Mouse (Mus musculus): ENCODE measurements at regions not wholly inside any gene's neighbourhood (a gene's known extent, or its start where the extent isn't known, plus 50 kb on each side); places are given as distances from the start of the nearest gene placed in this dataset.

GRCm38 (mm10) chr6:81733527-81733926 lies 189.9 kb upstream of the Gcfc2 start:
- no peak for DNase-seq (ENCODE audit: low spot score)

DNA sequence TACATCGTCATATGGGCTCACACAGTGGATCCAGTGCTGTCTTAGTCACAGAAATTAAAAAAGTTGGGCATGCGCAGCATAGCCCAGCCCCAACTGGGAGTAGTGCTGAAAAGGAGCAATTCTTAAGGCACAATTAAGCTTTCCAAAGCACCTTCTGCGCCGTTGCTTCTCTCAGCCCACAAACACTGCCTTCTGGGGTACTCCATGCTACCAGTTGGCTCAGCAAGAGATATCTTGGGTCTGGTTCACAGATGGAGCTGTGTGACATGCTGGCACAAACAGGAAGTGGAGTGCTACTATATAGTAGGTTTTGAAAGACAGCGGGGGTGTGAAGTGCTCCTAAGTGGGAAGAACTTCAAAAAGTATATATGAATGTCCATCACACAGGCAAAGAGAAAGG lies 185.0 kb upstream of the Gcfc2 start:
- no peak for DNase-seq (ENCODE audit: low spot score)

GRCm38 (mm10) chr6:81749681-81750080 lies 173.8 kb upstream of the Gcfc2 start:
- DNase-seq (ENCODE audit: low spot score) = no peak

DNA sequence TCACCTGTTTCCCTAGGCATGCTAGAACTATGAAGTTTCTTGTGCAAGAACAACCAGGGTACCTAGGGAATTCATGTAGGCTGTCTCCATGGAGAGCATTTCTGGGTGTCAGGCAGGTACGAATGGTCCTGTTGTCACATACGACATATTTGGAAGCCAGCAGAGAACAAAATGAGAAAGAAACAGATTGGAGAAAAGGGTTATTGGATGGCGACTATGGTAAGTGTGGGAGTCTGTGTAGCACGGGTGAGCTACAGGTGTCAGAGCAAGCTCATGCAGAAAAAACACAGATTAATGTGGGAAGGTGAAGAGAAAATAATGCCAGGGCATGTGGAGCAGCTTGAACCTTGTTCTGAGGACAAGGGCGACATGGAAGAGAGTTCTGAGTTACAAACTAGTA lies 171.8 kb upstream of the Gcfc2 start:
- DNase-seq (ENCODE audit: low spot score) = no peak

DNA sequence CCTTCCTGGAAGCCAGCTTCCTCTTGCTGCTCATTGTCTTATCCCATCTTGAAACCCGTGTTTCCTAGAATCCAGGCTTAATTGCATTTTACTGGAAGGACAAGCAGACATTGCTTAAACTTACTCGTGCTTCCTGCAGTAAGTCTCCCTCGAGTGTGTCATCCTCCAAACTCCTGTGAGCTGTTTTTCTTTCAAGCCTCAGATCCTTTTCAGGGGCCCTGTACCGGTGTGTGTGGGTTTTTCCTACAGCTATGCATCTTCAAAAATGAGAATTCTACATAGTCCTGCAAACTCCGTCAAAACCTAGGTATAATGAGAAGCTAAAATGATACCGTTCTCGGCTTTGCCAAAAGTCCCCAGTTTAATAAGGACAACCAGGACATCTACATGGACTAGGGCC lies 167.2 kb upstream of the Gcfc2 start:
- no peak for DNase-seq (ENCODE audit: low spot score)

DNA sequence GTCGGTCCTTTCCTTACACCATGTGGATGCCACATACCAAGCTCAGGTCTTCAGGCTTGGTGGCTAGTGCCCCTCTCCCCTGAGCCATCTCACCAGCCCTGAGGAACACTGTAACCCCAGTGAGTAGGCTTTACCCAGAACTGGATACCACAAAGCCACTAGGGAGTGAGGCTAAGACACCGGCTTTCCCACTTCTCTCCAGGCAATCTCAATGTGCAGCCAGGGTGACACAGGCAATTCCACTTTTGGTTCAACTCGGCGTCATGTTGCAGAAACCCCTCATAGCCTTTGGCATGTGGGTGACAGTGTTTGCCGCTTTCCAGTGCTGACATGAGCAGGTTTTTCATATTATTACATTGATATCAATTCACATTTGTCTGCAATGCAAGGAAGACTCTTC lies 164.6 kb upstream of the Gcfc2 start:
- DNase-seq (ENCODE audit: low spot score) = no peak

- DNase-seq (ENCODE audit: low spot score) = no peak
Observed at GRCm38 (mm10) chr6:81760181-81760580, 163.3 kb upstream of the Gcfc2 start.

DNA sequence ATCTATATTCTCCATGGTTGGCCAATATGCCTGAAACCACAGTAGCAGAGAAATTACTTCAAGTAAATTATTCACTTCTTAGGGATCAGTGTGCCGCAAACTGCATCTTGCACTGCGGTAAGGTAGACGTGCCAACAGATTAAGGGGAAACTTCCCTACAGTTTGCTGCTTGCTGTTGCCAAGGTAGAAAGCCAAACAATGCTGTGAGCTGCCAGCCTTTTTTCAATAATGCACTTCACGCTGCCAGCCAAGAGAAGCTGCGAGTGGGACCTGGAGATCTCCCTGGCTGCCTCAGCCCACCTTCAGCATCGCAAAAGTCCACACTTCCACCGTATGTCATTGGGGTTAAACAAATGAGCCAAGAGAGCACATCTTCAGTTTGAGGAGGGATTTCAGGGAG lies 157.6 kb upstream of the Gcfc2 start:
- no peak for DNase-seq (ENCODE audit: low spot score)

DNA sequence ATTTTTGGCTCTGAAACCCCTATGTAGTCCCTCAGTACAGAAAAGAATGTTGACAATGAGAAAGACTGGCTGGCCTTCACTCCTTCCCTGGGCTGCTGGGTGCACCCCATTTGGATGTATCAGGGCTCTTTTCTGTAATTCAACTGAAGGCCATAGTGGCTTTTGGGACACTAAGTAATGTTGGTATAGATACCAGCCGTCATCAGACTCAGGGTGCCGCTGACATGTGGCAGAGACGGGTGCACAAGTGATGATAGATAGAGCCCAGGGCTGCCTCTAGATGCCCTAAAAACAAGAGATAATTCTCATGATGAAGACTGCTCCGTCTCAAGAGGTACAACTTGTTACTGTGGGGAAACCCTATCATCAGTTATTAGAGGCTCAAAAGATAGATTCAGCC lies 156.7 kb upstream of the Gcfc2 start:
- no peak for DNase-seq (ENCODE audit: low spot score)

GRCm38 (mm10) chr6:81768669-81769537 lies 154.6 kb upstream of the Gcfc2 start:
- peak; percentile 45 for DNase-seq (ENCODE audit: low spot score)

- no peak for DNase-seq (ENCODE audit: low spot score)
Observed at GRCm38 (mm10) chr6:81770301-81770700, 153.2 kb upstream of the Gcfc2 start.

DNA sequence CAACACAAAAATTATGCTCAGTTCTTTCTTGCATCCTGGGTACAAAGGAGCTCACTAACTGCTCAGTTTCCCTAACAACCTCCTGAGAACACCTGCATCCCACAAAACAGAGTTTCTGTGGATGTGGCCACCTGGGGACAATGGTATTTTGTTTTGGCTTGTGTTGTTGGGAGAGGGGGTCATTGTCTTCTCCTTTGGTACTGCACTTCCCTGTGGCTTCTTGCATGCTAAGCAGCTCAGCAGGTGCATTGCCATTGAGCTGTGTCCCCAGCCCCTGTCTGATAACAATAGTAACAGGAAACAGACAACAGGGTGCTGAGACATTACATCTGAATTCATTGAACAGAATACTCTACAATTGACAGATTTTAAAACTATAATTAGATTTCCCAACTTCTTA lies 151.6 kb upstream of the Gcfc2 start:
- no peak for DNase-seq (ENCODE audit: low spot score)

- DNase-seq (ENCODE audit: low spot score) = no peak
Observed at GRCm38 (mm10) chr6:81782131-81782530, 141.3 kb upstream of the Gcfc2 start.

GRCm38 (mm10) chr6:81782815-81783435 lies 140.5 kb upstream of the Gcfc2 start:
- no peak for DNase-seq (ENCODE audit: low spot score)

- no peak for DNase-seq (ENCODE audit: low spot score)
Observed at GRCm38 (mm10) chr6:81795281-81795680, 128.2 kb upstream of the Gcfc2 start.

DNA sequence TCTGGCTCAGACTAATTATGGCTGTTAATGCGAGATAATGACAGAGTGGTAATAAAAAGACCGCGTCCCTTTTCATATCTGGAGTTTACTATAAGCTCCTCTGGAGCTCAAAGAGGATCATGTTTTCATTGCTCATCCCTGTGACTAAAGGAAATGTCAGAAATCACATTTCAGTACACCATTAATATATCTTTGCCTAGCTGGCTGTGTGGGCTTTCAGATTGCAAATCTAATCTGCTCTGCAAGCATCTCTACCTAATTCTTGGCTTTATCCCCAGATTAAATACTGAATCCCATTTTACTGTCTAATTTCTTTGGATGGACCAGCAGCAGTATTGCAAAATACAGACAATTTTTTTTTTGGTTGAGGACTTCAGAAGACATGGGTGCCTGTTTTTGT lies 122.6 kb upstream of the Gcfc2 start:
- no peak for DNase-seq (ENCODE audit: low spot score)

DNA sequence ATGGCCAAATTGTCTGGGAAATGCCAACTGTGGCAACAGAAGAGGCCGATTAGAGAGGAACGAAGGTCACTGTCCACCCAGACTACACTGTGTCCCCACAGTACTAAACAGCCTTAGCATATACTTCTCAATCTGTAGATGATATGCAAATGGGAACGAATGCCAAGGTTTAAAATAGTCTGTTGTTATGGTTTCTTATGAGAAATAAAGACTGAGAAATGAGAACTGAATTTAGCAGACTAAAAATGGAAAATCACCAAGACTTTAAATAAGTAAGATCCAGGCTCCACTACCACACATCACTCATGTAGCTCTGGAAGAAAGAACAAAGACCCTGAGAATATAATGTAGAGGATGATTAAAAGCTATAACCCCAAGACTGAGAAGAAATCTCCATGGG lies 121.7 kb upstream of the Gcfc2 start:
- no peak for DNase-seq (ENCODE audit: low spot score)

DNA sequence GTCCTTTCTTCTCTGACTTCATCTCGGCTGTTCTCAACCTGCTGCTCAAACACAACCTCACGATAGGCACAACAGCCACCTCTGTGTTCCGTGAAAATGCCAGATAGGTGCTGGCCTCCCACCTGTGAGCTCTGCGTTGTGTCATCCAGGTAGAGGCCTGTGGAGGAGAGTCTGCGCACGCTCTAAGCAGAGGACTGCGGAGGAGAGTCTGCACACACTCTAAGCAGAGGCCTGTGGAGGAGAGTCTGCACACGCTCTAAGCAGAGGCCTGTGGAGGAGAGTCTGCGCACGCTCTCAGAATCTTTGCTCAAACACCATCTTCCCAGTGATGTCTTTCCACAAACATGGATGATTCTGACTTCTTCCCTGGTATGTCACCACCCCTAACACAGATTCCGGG lies 117.5 kb upstream of the Gcfc2 start:
- DNase-seq (ENCODE audit: low spot score) = no peak

DNA sequence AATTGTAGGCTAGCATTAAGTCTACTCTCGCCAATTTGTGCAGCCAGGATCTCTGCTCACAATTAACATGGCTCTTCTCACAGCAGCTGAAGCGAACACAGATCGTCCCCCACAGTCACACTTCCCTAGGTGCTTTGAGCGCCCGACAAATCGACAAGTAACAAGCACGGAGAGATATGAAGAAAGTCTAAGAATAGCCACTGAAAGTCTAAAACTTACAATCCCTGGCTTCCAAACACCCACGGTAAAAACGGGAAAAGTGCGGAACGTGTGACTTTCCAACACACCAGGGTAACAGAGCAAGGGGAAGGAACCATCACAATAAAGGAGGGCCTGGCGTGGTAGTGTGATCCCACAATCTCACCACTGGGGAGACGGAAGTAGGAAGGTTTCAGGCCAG lies 114.8 kb upstream of the Gcfc2 start:
- DNase-seq (ENCODE audit: low spot score) = no peak

GRCm38 (mm10) chr6:81815248-81815961 lies 108.1 kb upstream of the Gcfc2 start:
- no peak for DNase-seq (ENCODE audit: low spot score)

DNA sequence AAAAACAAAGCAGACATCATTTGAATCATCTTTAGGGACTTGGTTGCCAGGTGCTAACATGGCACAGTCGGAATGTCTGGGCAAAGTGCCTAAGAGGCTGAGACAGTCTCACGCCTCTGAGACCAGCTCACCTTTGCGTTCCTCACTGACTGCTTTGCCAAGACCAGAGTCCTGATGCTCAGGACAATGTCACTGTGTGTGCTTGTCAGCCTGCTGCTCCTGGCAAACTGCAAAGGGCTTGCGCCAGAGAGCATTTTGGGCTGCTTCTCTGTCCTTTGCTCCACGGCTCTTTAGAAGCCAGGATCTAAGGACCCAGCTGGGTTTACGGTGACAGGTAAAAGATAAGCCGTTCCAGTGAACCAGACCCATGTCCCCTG lies 107.5 kb upstream of the Gcfc2 start:
- no peak for DNase-seq (ENCODE audit: low spot score)

DNA sequence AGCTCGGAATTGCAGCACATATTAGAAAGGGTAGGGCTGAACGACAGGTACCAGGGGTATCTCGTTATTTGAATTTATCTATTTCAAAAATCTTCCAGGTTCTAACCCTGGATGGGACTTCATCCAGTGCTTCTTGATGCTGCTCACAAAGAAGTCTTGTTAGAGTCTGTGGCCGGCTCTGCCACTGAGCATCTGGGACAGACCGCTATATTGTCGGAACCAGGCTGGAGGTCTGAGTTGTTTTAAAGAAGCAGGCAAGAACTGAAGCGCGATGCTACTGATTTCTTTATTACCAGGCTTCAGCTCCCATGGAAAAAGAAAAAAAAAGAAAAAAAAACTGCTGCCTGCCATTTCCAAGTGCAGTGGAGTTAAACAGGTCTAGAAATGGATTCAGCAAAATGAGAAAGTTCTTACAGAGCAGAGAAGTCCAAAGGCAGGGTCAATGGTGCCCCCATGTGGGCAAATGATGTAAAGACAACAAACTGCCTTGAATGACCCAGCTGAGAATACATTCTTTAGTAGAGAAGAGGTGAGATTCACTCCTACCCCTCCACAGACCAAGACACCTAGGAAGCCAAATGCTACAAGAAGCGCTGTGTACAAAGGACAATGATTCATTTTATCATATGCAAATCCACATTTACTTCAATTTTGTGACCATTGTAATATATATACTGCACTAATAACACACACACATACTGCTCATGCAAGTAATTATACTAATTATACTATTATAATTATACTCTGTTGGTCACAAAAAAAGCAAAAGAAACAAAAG lies 106.2 kb upstream of the Gcfc2 start:
- DNase-seq (ENCODE audit: low spot score) = peak; percentile 68

Measured in adipocyte (in vitro differentiated cells).